Mouse (Mus musculus): Measurements from ENCODE around the gene Pdcd4. TPM values are rescaled to one million over a fixed set of nuclear protein-coding genes. Genes with fewer than 3 reads are reported as not detected.

The Pdcd4 gene
- 110 and 111 TPM in 2 replicates for polyA plus RNA-seq (2016; fragmentation: Nextera tagmentation; extraction: Ambion mirVana)

DNA sequence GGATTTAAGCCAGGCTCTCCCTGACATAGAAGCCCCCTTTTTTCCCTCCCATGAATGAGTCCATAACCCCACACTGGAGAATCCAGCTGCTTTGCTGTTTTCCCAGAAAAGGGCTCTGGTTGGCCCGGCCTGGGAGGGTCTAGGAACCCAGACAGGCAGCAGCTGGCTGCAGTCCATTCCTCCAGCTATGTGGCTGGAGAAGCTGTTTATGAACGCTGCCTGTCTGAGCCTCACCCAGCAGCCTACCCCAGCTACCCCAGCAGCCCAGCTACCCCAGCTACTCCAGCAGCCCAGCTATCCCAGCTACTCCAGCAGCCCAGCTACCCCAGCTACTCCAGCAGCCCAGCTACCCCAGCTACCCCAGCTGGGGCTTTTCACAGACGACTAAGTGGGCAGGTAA is at the start of gene Pdcd4:
TSS of gene Pdcd4 (plus strand) at position 171 of the 400 bp plus-strand sequence.
- 49% methylated on average over 3 of the region's 3 CpGs for WGBS
- no peak within 1 kb of the TSS for H3K4me3 ChIP-seq (replicated peaks)
- H3K9me3 ChIP-seq = no peaks in the 10 kb centered on the region
- no peak within 1 kb of the TSS for H3K9ac ChIP-seq
- no peaks in the 10 kb centered on the region for H3K27me3 ChIP-seq
- peaks cover 2% of the 10 kb centered on the region for H3K4me1 ChIP-seq
- no peak within 1 kb of the TSS for H3K27ac ChIP-seq
- H3K36me3 ChIP-seq (replicated peaks) = no peaks in the 10 kb centered on the region
- ATAC-seq (ENCODE audit: low FRiP score) = no peak
- H3K4me2 ChIP-seq = no peak within 1 kb of the TSS

DNA sequence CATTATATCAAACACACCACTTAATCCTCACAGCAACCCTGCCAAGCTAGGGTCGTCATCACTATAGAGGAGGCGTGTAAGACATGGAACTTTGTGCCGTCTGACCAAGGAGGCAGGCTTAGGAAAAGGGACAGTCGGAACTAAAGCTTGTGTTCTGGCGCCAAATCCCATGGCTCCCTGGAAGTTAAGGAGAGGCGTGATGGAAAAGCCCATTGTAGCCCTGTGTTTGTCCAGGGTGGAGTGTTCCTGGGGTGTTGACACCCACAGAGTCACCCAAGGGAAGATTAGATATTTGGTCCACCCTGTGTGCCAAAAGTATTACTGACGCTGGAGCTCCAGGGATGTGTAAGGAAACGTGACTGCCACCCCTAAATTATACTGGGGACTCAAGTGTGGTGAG is 48.1 kb upstream of the Pdcd4 start:
- peaks cover 12% of the 10 kb centered on the region for H3K4me1 ChIP-seq
- H3K9ac ChIP-seq = no peak overlapping the region
- H3K9me3 ChIP-seq = no peaks in the 10 kb centered on the region
- no peak overlapping the region for H3K4me3 ChIP-seq (replicated peaks)
- H3K36me3 ChIP-seq (replicated peaks) = no peaks in the 10 kb centered on the region
- no peak for ATAC-seq (ENCODE audit: low FRiP score)
- no peak overlapping the region for H3K4me2 ChIP-seq
- H3K27me3 ChIP-seq = no peaks in the 10 kb centered on the region
- 89% methylated on average over 8 of the region's 8 CpGs for WGBS
- no peak overlapping the region for H3K27ac ChIP-seq

DNA sequence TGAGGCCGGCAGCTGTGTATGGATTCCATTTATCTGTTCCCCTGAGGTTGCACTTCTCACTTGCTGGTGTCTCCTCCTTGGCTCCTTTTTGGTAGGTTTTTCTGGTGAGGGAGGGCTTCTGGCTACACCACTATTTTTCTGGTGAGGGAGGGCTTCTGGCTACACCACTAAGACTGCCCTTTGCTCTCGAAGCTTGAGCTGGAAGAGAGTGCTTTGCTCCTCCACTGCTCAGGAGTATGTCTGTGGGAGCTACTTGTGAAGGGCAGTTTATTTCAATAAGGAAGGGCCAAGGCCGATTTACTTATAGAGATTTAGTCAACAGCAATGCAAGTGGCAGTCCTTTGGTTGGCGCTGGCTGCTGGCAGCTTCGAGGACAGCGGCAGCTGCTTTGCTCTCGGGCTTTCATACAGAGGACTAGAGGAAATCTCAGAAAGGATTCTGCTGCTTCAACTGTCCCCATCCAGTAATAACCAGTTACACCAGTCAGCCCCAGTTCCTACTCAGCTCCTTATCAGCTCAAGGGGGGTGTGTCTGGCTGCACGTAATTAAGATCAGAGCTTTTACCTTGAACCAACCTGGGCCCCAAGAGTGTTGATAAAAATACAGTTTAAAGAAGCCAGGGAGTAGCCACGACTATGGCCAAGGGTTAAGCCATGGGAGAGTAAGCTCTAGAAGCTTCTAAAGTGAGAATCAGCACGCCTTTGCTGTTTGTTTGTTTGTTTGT is 43.6 kb upstream of the Pdcd4 start:
- H3K27me3 ChIP-seq = no peaks in the 10 kb centered on the region
- H3K9me3 ChIP-seq = no peaks in the 10 kb centered on the region
- H3K4me1 ChIP-seq = peaks cover 36% of the 10 kb centered on the region
- H3K4me3 ChIP-seq (replicated peaks) = no peak overlapping the region
- no peak overlapping the region for H3K9ac ChIP-seq
- ATAC-seq (ENCODE audit: low FRiP score) = no peak
- 85% methylated on average over 10 of the region's 10 CpGs for WGBS
- no peak overlapping the region for H3K4me2 ChIP-seq
- no peak overlapping the region for H3K27ac ChIP-seq
- H3K36me3 ChIP-seq (replicated peaks) = no peaks in the 10 kb centered on the region

DNA sequence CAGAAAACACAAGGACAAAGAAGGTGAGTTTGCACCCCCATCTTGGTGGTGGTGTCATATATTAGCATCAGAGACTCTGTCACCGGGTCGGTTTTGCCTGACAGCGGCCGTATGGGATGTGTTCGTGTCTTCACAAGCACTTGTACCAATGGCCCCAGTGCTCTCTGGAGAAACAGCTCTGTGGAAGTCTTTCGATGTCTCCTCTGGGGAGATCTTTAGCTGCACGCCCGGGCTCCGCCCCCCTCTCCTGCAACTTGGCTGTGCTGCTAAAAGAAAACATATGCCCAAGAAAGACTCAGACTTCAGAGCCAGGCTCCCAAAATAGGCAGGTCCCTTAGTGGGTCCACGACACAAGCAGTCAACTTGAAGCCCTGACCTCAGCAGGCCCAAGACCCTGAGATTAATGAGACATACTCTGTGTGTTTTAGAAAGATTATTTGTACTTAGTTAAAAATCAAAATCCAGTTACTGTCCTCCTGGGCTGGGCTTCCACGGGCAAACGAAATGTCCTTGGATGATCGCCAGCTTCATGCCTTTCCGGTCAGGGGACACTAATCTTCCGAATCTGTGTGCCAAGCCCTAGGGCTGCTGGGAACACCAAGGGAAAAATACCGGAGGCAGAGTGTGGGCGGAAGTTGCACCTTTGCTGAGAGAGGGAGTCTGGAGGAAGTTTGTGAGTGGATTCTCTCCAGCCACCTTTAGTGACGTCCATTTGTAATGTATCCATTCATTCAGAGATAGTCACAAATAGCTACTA is 41.7 kb upstream of the Pdcd4 start:
- H3K9ac ChIP-seq = no peak overlapping the region
- no peaks in the 10 kb centered on the region for H3K27me3 ChIP-seq
- H3K27ac ChIP-seq = peak overlapping the region; percentile 57
- H3K4me3 ChIP-seq (replicated peaks) = no peak overlapping the region
- no peak for ATAC-seq (ENCODE audit: low FRiP score)
- 70% methylated on average over 18 of the region's 18 CpGs for WGBS
- H3K4me1 ChIP-seq = peaks cover 45% of the 10 kb centered on the region
- no peak overlapping the region for H3K4me2 ChIP-seq
- no peaks in the 10 kb centered on the region for H3K9me3 ChIP-seq
- H3K36me3 ChIP-seq (replicated peaks) = no peaks in the 10 kb centered on the region

GRCm38 (mm10) chr19:53851352-53851751 is 40.7 kb upstream of the Pdcd4 start:
- H3K4me2 ChIP-seq = peak overlapping the region; percentile 47; the same call in 1 of the 2 replicates
- H3K9ac ChIP-seq = 0 out of 2 replicates have a peak overlapping the region, but pooled peaks have one; percentile 7
- H3K27ac ChIP-seq = peak overlapping the region; percentile 96
- ATAC-seq (ENCODE audit: low FRiP score) = no peak
- no peaks in the 10 kb centered on the region for H3K36me3 ChIP-seq (replicated peaks)
- no peak overlapping the region for H3K4me3 ChIP-seq (replicated peaks)
- H3K4me1 ChIP-seq = peaks cover 45% of the 10 kb centered on the region
- H3K27me3 ChIP-seq = no peaks in the 10 kb centered on the region
- 86% methylated on average over 13 of the region's 13 CpGs for whole genome bisulfite sequencing
- H3K9me3 ChIP-seq = no peaks in the 10 kb centered on the region

- no peaks in the 10 kb centered on the region for H3K36me3 ChIP-seq (replicated peaks)
- H3K4me1 ChIP-seq = peaks cover 45% of the 10 kb centered on the region
- H3K9me3 ChIP-seq = no peaks in the 10 kb centered on the region
- H3K9ac ChIP-seq = 0 out of 2 replicates have a peak overlapping the region, but pooled peaks have one; percentile 7
- peak overlapping the region; percentile 47 for H3K4me2 ChIP-seq
- no peak overlapping the region for H3K4me3 ChIP-seq (replicated peaks)
- H3K27me3 ChIP-seq = no peaks in the 10 kb centered on the region
- 73% methylated on average over 14 of the region's 14 CpGs for WGBS
- peak overlapping the region; percentile 96 for H3K27ac ChIP-seq
- peak; percentile 49 for ATAC-seq (ENCODE audit: low FRiP score)
Measured at GRCm38 (mm10) chr19:53851826-53852698, 40.0 kb upstream of the Pdcd4 start.

- Histone ChIP-seq H3K27ac (peak overlapping the region; percentile 96), H3K4me3 (replicated peaks) (peak overlapping the region; percentile 12; the same call in 1 of the 2 replicates), H3K9me3 (no peaks in the 10 kb centered on the region), H3K27me3 (no peaks in the 10 kb centered on the region), H3K4me2 (peak overlapping the region; percentile 47), H3K9ac (no peak overlapping the region), H3K4me1 (peaks cover 52% of the 10 kb centered on the region), H3K36me3 (replicated peaks) (no peaks in the 10 kb centered on the region)
- ATAC-seq (ENCODE audit: low FRiP score) = peak; percentile 91
- 15% methylated on average over 15 of the region's 15 CpGs for WGBS
Measured at GRCm38 (mm10) chr19:53852699-53853451, 39.2 kb upstream of the Pdcd4 start.

GRCm38 (mm10) chr19:53854978-53855377 is 37.1 kb upstream of the Pdcd4 start:
- no peaks in the 10 kb centered on the region for H3K27me3 ChIP-seq
- H3K4me2 ChIP-seq = no peak overlapping the region
- peaks cover 63% of the 10 kb centered on the region for H3K4me1 ChIP-seq
- no peaks in the 10 kb centered on the region for H3K36me3 ChIP-seq (replicated peaks)
- WGBS = 79% methylated on average over 4 of the region's 4 CpGs
- H3K4me3 ChIP-seq (replicated peaks) = no peak overlapping the region
- ATAC-seq (ENCODE audit: low FRiP score) = no peak
- no peak overlapping the region for H3K9ac ChIP-seq
- H3K27ac ChIP-seq = no peak overlapping the region
- no peaks in the 10 kb centered on the region for H3K9me3 ChIP-seq

DNA sequence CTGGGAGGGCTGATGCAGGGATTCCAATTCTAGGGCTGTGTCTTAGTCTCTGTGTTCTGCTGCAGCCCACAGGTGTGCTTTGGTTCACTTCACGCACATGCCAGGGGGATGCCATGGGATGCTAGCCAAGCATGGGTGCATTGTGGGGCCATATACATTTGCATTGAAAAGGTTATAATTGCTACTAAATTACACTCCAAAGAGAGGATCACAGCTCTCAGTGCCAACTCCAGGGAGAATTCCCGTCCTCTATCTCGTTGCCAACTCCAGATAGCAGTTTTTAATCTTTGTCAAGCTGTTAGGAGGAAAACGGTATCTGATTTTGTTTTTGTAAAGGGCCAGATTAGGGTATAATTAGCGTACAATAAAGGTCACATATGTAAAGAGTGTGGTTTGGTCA is 36.2 kb upstream of the Pdcd4 start:
- Histone ChIP-seq H3K36me3 (replicated peaks) (no peaks in the 10 kb centered on the region), H3K9me3 (no peaks in the 10 kb centered on the region), H3K4me1 (peaks cover 55% of the 10 kb centered on the region), H3K27me3 (no peaks in the 10 kb centered on the region), H3K27ac (no peak overlapping the region), H3K4me3 (replicated peaks) (no peak overlapping the region), H3K4me2 (no peak overlapping the region), H3K9ac (no peak overlapping the region)
- WGBS = 74% methylated on average over 5 of the region's 5 CpGs
- ATAC-seq (ENCODE audit: low FRiP score) = no peak

- ATAC-seq (ENCODE audit: low FRiP score) = no peak
- no peak overlapping the region for H3K27ac ChIP-seq
- no peak overlapping the region for H3K9ac ChIP-seq
- H3K4me3 ChIP-seq (replicated peaks) = no peak overlapping the region
- no peaks in the 10 kb centered on the region for H3K36me3 ChIP-seq (replicated peaks)
- 66% methylated on average over 9 of the region's 9 CpGs for WGBS
- no peaks in the 10 kb centered on the region for H3K27me3 ChIP-seq
- H3K4me2 ChIP-seq = no peak overlapping the region
- peaks cover 46% of the 10 kb centered on the region for H3K4me1 ChIP-seq
- no peaks in the 10 kb centered on the region for H3K9me3 ChIP-seq
Measured at GRCm38 (mm10) chr19:53856794-53857193, 35.2 kb upstream of the Pdcd4 start.

- 87% methylated on average over 6 of the region's 6 CpGs for WGBS
- Histone ChIP-seq H3K4me1 (peaks cover 34% of the 10 kb centered on the region), H3K27ac (0 out of 2 replicates have a peak overlapping the region, but pooled peaks have one; percentile 46), H3K27me3 (no peaks in the 10 kb centered on the region), H3K9ac (no peak overlapping the region), H3K36me3 (replicated peaks) (no peaks in the 10 kb centered on the region), H3K4me2 (no peak overlapping the region), H3K9me3 (no peaks in the 10 kb centered on the region), H3K4me3 (replicated peaks) (no peak overlapping the region)
- ATAC-seq (ENCODE audit: low FRiP score) = no peak
Measured at GRCm38 (mm10) chr19:53857962-53858361, 34.1 kb upstream of the Pdcd4 start.

All from forebrain, embryonic 12.5 days (tissue).